Mouse (Mus musculus) testis, adult 2 months (tissue): ENCODE results near the gene Gm32687. TPM values are rescaled to one million over a fixed set of nuclear protein-coding genes. Genes with fewer than 3 reads are reported as not detected.
A peak's percentile ranks its signal among the peaks of the same experiment; 100 is the strongest.
"Not testable (repeated sequence)": the region's sequence is repeated elsewhere in the genome, so short reads cannot be mapped to it uniquely, and the experiment has no call there.

ENCODE experiments used
- H3K27ac ChIP-seq: fragments of 200-500 bp; 2 replicates; pipeline ENCODE4 v1.5.1; 2012; ENCODE audit warnings: low read depth, low read length; ENCODE audit not compliant: control insufficient read depth, insufficient read depth
- H3K27me3 ChIP-seq: fragments of 200-500 bp; 2 replicates; pipeline ENCODE4 v1.6.1; 2012; ENCODE audit warnings: mild to moderate bottlenecking, low read length, moderate library complexity; ENCODE audit not compliant: control insufficient read depth, insufficient read depth
- H3K36me3 ChIP-seq: fragments of 200-500 bp; 2 replicates; pipeline ENCODE4 v1.6.1; 2012; ENCODE audit warnings: mild to moderate bottlenecking, low read length; ENCODE audit not compliant: control insufficient read depth, insufficient read depth
- H3K4me1 ChIP-seq: fragments of 200-500 bp; 2 replicates; pipeline ENCODE4 v1.6.1; 2012; ENCODE audit warnings: low read length; ENCODE audit not compliant: control insufficient read depth, insufficient read depth
- H3K4me3 ChIP-seq: fragments of 200-500 bp; 2 replicates; pipeline ENCODE4 v1.5.1; 2012; ENCODE audit warnings: low read depth, mild to moderate bottlenecking, low read length, moderate library complexity, mixed read lengths; ENCODE audit not compliant: control insufficient read depth
- polyA plus RNA-seq: library from polyadenylated mRNA; depleted of rRNA; stranded (reverse); fragments of >200 nt; gene quantifications from 2 replicates; pipeline ENCODE4 v1.2.3, GENCODE M21; 2012; rRNA removed

Gene Gm32687
- polyA plus RNA-seq: 0.53 and 0.65 TPM in 2 replicates

GRCm38 (mm10) chr10:81863409-81864407, at the start of gene Gm32687:
Gm32687 (plus strand) TSS chr10:81863934.
- not testable (repeated sequence) for H3K27ac ChIP-seq, H3K4me1 ChIP-seq, H3K36me3 ChIP-seq, H3K27me3 ChIP-seq
- peak within 1 kb of the TSS; percentile 29; the same call in 1 of the 2 replicates for H3K4me3 ChIP-seq

GRCm38 (mm10) chr10:81846219-81846618, 17.5 kb upstream of the Gm32687 start:
- not testable (repeated sequence) for H3K4me1 ChIP-seq, H3K27me3 ChIP-seq, H3K36me3 ChIP-seq, H3K27ac ChIP-seq, H3K4me3 ChIP-seq

- not testable (repeated sequence) for H3K27ac ChIP-seq, H3K36me3 ChIP-seq, H3K27me3 ChIP-seq, H3K4me3 ChIP-seq, H3K4me1 ChIP-seq
Measured at GRCm38 (mm10) chr10:81929842-81930743, 66.4 kb downstream of the Gm32687 start, which contains the start of gene Zfp781. Zfp781 (minus strand) TSS chr10:81930480.

Other genes with a start within 250 kb of the Gm32687 start
- gene Sirt6, start 236.1 kb upstream of the Gm32687 start, polyA plus RNA-seq: 6.7 and 7.2 TPM in 2 replicates
- 17.3 and 20.4 TPM in 2 replicates for gene Ankrd24, start 235.4 kb upstream of the Gm32687 start, polyA plus RNA-seq
- 0.34 and 0.48 TPM in 2 replicates for gene Gm10778, start 214.9 kb upstream of the Gm32687 start, polyA plus RNA-seq
- 0.79 and 1.9 TPM in 2 replicates for gene Zfp433, start 159.1 kb upstream of the Gm32687 start, polyA plus RNA-seq
- gene Gm3055, start 92.8 kb upstream of the Gm32687 start, polyA plus RNA-seq: 0.91 and 1.2 TPM in 2 replicates
- gene Gm4767, start 51.7 kb upstream of the Gm32687 start, polyA plus RNA-seq: 0.11 TPM in 1 of 2 replicates, not detected in the other
- gene Zfp781, start 66.5 kb downstream of the Gm32687 start, polyA plus RNA-seq: 0.08 TPM in 1 of 2 replicates, not detected in the other
- 0.20 and 0.40 TPM in 2 replicates for gene Zfp873, start 184.2 kb downstream of the Gm32687 start, polyA plus RNA-seq
- gene BC024063, start 219.4 kb downstream of the Gm32687 start, polyA plus RNA-seq: 0.41 and 0.43 TPM in 2 replicates